Comparison of ENCODE assay signal across 8 mouse cellular contexts in genomic region chr13:21906946-21907806, GRCm38 (mm10). TPM values are rescaled to one million over a fixed set of nuclear protein-coding genes. Genes with fewer than 3 reads are reported as not detected.
A peak's percentile ranks its signal among the peaks of the same experiment; 100 is the strongest.
DNase-seq lines count a peak whose midpoint lies in the region; ATAC-seq and TF ChIP-seq lines count a peak whose summit lies in the region.

No protein-coding gene starts in this region.

- no peak for TF ChIP-seq EP300 in ES-Bruce4 (IDR thresholded peaks at IDR 0.05; ENCODE audit: insufficient read depth, low read depth, low read length)
- TF ChIP-seq EP300 in liver, embryonic 14.5 days (IDR thresholded peaks at IDR 0.05; ENCODE audit: low read depth): no peak

- no peaks in the 10 kb centered on the region for H3K36me3 ChIP-seq in heart, embryonic 11.5 days (ENCODE audit: control insufficient read depth, insufficient read depth, low read length)
- no peaks in the 10 kb centered on the region for H3K36me3 ChIP-seq in ES-Bruce4 (ENCODE audit: control insufficient read depth, insufficient read depth, low read length, poor library complexity, severe bottlenecking)
- no peaks in the 10 kb centered on the region for H3K36me3 ChIP-seq in forebrain, embryonic 12.5 days (replicated peaks)
- H3K36me3 ChIP-seq in liver, embryonic 14.5 days (replicated peaks; ENCODE audit: control insufficient read depth, insufficient read depth, low read depth): no peaks in the 10 kb centered on the region
- H3K36me3 ChIP-seq in thymus, adult 2 months (ENCODE audit: control insufficient read depth, insufficient read depth, low read length): no peaks in the 10 kb centered on the region

- TF ChIP-seq POLR2A in ES-Bruce4 (IDR thresholded peaks at IDR 0.05; ENCODE audit: insufficient read depth, low read length): no peak
- no peak for TF ChIP-seq POLR2A in thymus, adult 2 months (IDR thresholded peaks at IDR 0.05; ENCODE audit: control insufficient read depth, extremely low read depth, insufficient read depth, low read length, poor library complexity)

- peak overlapping the region; percentile 42 for H3K4me3 ChIP-seq in heart, embryonic 11.5 days (ENCODE audit: low read depth, low read length)
- H3K4me3 ChIP-seq in ES-Bruce4 (ENCODE audit: low read depth, low read length): peak overlapping the region; percentile 90
- peak overlapping the region; percentile 25 for H3K4me3 ChIP-seq in forebrain, embryonic 12.5 days (replicated peaks)
- peak overlapping the region; percentile 55 to 63 for H3K4me3 ChIP-seq in liver, embryonic 14.5 days (ENCODE audit: insufficient read depth in 1 of 2, low read depth in 2 of 2, low read length in 2 of 2)
- no peak overlapping the region for H3K4me3 ChIP-seq in thymus, adult 2 months (ENCODE audit: control insufficient read depth, insufficient read depth, low read length)

- H3K27me3 ChIP-seq in heart, embryonic 11.5 days (ENCODE audit: control insufficient read depth, insufficient read depth, low read length): no peaks in the 10 kb centered on the region
- no peaks in the 10 kb centered on the region for H3K27me3 ChIP-seq in ES-Bruce4 (ENCODE audit: control insufficient read depth, insufficient read depth, low read length, poor library complexity, severe bottlenecking)
- no peaks in the 10 kb centered on the region; the same call in 1 of the 2 replicates for H3K27me3 ChIP-seq in forebrain, embryonic 12.5 days
- H3K27me3 ChIP-seq in liver, embryonic 14.5 days (ENCODE audit: control insufficient read depth, insufficient read depth, low read length): no peaks in the 10 kb centered on the region
- H3K27me3 ChIP-seq in thymus, adult 2 months (ENCODE audit: control insufficient read depth, insufficient read depth, low read length): no peaks in the 10 kb centered on the region

- no peaks in the 10 kb centered on the region for H3K9me3 ChIP-seq in heart, embryonic 11.5 days (replicated peaks; ENCODE audit: control insufficient read depth, low read length)
- H3K9me3 ChIP-seq in ES-Bruce4 (replicated peaks; ENCODE audit: control insufficient read depth, insufficient read depth, low read length, poor library complexity, severe bottlenecking): no peaks in the 10 kb centered on the region
- no peaks in the 10 kb centered on the region for H3K9me3 ChIP-seq in forebrain, embryonic 12.5 days
- H3K9me3 ChIP-seq in liver, embryonic 14.5 days (ENCODE audit: control insufficient read depth, low read length): no peaks in the 10 kb centered on the region

- 0 out of 2 replicates have a peak overlapping the region, but pooled peaks have one; percentile 40 for H3K9ac ChIP-seq in heart, embryonic 11.5 days (ENCODE audit: low read depth, low read length)
- peak overlapping the region; percentile 96 for H3K9ac ChIP-seq in ES-Bruce4 (ENCODE audit: low read depth, poor library complexity, severe bottlenecking)
- H3K9ac ChIP-seq in forebrain, embryonic 12.5 days: 0 out of 2 replicates have a peak overlapping the region, but pooled peaks have one; percentile 4
- peak overlapping the region; percentile 56 for H3K9ac ChIP-seq in liver, embryonic 14.5 days (replicated peaks)

- no peak for DNase-seq in heart, postnatal 14 days
- peak in 1 of 3 experiments; percentile 60 for DNase-seq in liver, embryonic 14.5 days (ENCODE audit: low read depth in 3 of 3, low spot score in 3 of 3)
- DNase-seq in layer of hippocampus, adult 18-20 months (ENCODE audit: low spot score in 2 of 2): no peak
- no peak for DNase-seq in kidney, postnatal 4 days
- no peak for DNase-seq in thymus, adult 2 months

- intact Hi-C loops in heart, postnatal 14 days (cut with DNase I): no loop called here

- WGBS in heart, embryonic 11.5 days (ENCODE audit: insufficient replicate concordance): 4% methylated on average over 22 of the region's 22 CpGs
- WGBS in forebrain, embryonic 12.5 days: 3% methylated on average over 22 of the region's 22 CpGs
- 1% methylated on average over 22 of the region's 22 CpGs for WGBS in liver, embryonic 14.5 days (ENCODE audit: insufficient replicate concordance)
- 88% methylated on average over 22 of the region's 22 CpGs for WGBS in thymus, adult 2 months

- no peaks in the 10 kb centered on the region for H3K4me1 ChIP-seq in heart, embryonic 11.5 days (ENCODE audit: control insufficient read depth, insufficient read depth, low read length)
- peaks cover 3% of the 10 kb centered on the region for H3K4me1 ChIP-seq in ES-Bruce4 (ENCODE audit: control insufficient read depth, insufficient read depth, low read length)
- peaks cover 8% of the 10 kb centered on the region; the same call in 1 of the 2 replicates for H3K4me1 ChIP-seq in forebrain, embryonic 12.5 days
- H3K4me1 ChIP-seq in liver, embryonic 14.5 days (replicated peaks; ENCODE audit: control insufficient read depth in 2 of 2, insufficient read depth in 2 of 2, low read length in 1 of 2): peaks cover 0 to 11% of the 10 kb centered on the region in 2 experiments
- no peaks in the 10 kb centered on the region for H3K4me1 ChIP-seq in thymus, adult 2 months (replicated peaks; ENCODE audit: control insufficient read depth, insufficient read depth, low read length)

- H3K27ac ChIP-seq in heart, embryonic 11.5 days (ENCODE audit: low read depth, low read length): no peak overlapping the region
- peak overlapping the region; percentile 75 for H3K27ac ChIP-seq in ES-Bruce4 (ENCODE audit: insufficient read depth, low read length)
- H3K27ac ChIP-seq in forebrain, embryonic 12.5 days: no peak overlapping the region
- no peak overlapping the region; the same call in 1 of the 2 replicates for H3K27ac ChIP-seq in liver, embryonic 14.5 days
- H3K27ac ChIP-seq in thymus, adult 2 months (ENCODE audit: control insufficient read depth, insufficient read depth, low read length): no peak overlapping the region

- peak overlapping the region; percentile 63 for H3K4me2 ChIP-seq in heart, embryonic 11.5 days
- H3K4me2 ChIP-seq in forebrain, embryonic 12.5 days: peak overlapping the region; percentile 34
- peak overlapping the region; percentile 83 for H3K4me2 ChIP-seq in liver, embryonic 14.5 days (ENCODE audit: low read depth)

- no peak for TF ChIP-seq CTCF in ES-Bruce4 (IDR thresholded peaks at IDR 0.05; ENCODE audit: low read depth, low read length)
- TF ChIP-seq CTCF in liver, embryonic 14.5 days (IDR thresholded peaks at IDR 0.05; ENCODE audit: low read depth): no peak
- TF ChIP-seq CTCF in thymus, adult 2 months (IDR thresholded peaks at IDR 0.05; ENCODE audit: borderline replicate concordance, control insufficient read depth, extremely low read depth, insufficient read depth, low read length, poor library complexity): no peak

- ATAC-seq in heart, embryonic 11.5 days (replicated peaks; ENCODE audit: insufficient number of reproducible peaks, low FRiP score, low TSS enrichment): no peak; the same call in 1 of the 2 replicates
- no peak for ATAC-seq in forebrain, embryonic 12.5 days (ENCODE audit: low FRiP score)
- peak; percentile 81 for ATAC-seq in liver, embryonic 14.5 days (ENCODE audit: insufficient read depth)

RNA-seq across cellular contexts. Expression of gene Zfp184, which starts 37.7 kb away (rescaled TPM):
- 6.7 and 7.6 TPM in 2 replicates for polyA plus RNA-seq in heart, embryonic 11.5 days (2014; fragmentation: Nextera tagmentation; extraction: Ambion mirVana)
- total RNA-seq in heart, postnatal 14 days (2021): under 1 TPM; 0.62 to 0.90 TPM
- polyA plus RNA-seq in ES-Bruce4 (2011; ENCODE audit: insufficient read depth, insufficient read length, low read depth, missing spikeins): 8.1 and 11.5 TPM in 2 replicates
- polyA plus RNA-seq in forebrain, embryonic 12.5 days (2016; fragmentation: Nextera tagmentation; extraction: Ambion mirVana): 24.5 and 26.7 TPM in 2 replicates
- polyA plus RNA-seq in liver, embryonic 14.5 days (2012; rRNA removed): 0.30 and 0.41 TPM in 2 replicates
- polyA plus RNA-seq in liver, embryonic 14.5 days (2014; fragmentation: Nextera tagmentation; extraction: Ambion mirVana): 0.50 and 0.82 TPM in 2 replicates
- 1 to 10 TPM; 2.5 to 2.9 TPM for total RNA-seq in layer of hippocampus, adult 18-20 months (2021)
- polyA plus RNA-seq in thymus, adult 2 months (2012; rRNA removed): 1.1 and 1.6 TPM in 2 replicates

Comparison
In these comparisons a context has a peak if more than half of its experiments do, and no peak if none do; other contexts are left out.
1. H3K9ac ChIP-seq: peak in every context shown above with its lines; median percentile 96 in ES-Bruce4; 56 in liver, embryonic 14.5 days; 40 in heart, embryonic 11.5 days; 4 in forebrain, embryonic 12.5 days.